Mouse (Mus musculus) CD4-positive, CD25-positive, alpha-beta regulatory T cell, adult 9 weeks (primary cell): ENCODE results near the gene Vwde. TPM values are rescaled to one million over a fixed set of nuclear protein-coding genes. Genes with fewer than 3 reads are reported as not detected.

Experiments used
- polyA plus RNA-seq: library from polyadenylated mRNA; unstranded; fragments of 100-300 nt; shearing (Covaris generic); gene quantifications from one replicate; pipeline ENCODE4 v1.2.1, GENCODE M21; 2017

Vwde gene
- 0.16 TPM for polyA plus RNA-seq

GRCm38 (mm10) chr6:13224596-13225227 is at the start of gene Vwde:
Vwde (minus strand) TSS chr6:13224965.

Other genes with a start within 250 kb of the Vwde start
- 66.4 TPM for gene Tmem106b, start 155.2 kb downstream of the Vwde start, polyA plus RNA-seq